Mouse (Mus musculus): ENCODE results near the gene Gm20538. TPM values are rescaled to one million over a fixed set of nuclear protein-coding genes. Genes with fewer than 3 reads are reported as not detected.

Gene Gm20538
- not detected in 2 replicates for polyA plus RNA-seq (2015; fragmentation: Nextera tagmentation; extraction: Ambion mirVana)

DNA sequence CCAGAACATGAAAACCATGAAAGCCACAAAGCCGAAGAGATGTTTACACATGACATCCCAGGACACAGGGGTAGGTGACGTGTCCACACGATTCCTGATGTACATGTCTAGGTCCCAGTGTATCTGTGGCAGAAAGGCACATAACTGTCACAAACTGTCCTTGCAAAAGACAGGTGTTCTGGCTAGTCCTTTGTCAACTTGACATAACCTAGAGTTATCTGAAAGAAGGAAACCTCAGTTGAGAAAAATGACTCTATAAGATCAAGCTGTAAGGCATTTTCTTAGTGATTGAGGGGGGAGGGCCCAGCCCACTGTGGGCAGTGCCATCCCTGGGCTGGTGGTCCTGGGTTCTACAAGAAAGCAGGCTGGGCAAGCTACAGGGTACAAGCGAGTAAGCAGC lies at the start of gene Gm20538:
Gene Gm20538, minus strand, starts transcription at position 101 of the 400 bp plus-strand sequence.

GRCm38 (mm10) chr19:44562652-44563206 lies 10.1 kb upstream of the Gm20538 start, which contains the start of gene Hif1an:
Gene Hif1an, plus strand, starts transcription at chr19:44562850.

DNA sequence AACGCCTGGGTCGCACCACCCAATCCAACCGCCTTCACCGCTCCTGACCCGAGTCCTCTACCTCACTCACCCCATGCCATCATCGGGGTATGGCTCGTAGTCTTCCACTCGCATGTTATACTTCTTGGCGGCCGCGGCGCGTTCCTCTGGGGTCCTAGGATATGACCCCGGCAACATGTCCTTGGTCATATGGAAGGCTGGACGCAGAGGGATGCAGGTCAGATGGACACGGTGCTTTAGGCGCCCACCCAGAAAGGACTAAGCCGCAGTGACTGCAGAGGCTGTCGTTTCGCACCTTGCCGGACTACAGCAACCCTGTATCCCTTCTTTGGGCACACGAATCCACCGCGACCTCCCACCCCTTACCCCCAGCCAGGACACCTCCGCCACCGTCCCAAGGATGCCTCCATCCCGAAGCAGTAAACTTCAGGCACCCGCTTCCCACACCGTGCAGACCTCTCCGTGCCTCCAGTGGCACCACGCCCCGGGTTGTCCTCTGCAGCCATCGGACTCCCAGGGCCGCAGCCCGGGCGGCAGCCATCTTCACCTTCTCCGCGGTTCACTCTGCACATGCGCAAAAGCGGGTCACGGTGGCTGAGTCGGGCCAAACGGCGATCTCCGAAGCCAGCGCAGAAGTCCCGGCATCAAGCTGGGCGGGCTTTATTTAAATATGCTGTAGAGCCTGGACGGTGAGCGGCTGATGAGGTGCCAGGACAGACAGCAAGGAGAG lies 2.4 kb upstream of the Gm20538 start, which contains the start of gene Ndufb8:
Gene Ndufb8, minus strand, starts transcription at position 580 of the 730 bp plus-strand sequence.

GRCm38 (mm10) chr19:44545321-44546041 lies 7.2 kb downstream of the Gm20538 start, which contains the start of gene Sec31b:
Gene Sec31b, minus strand, starts transcription at chr19:44545864.

Other genes starting within 250 kb of the Gm20538 start
- gene Scd4, start 219.7 kb downstream of the Gm20538 start, polyA plus RNA-seq (2015; fragmentation: Nextera tagmentation; extraction: Ambion mirVana) = 0.51 and 0.97 TPM in 2 replicates
- 9.1 and 14.9 TPM in 2 replicates for gene Scd1, start 145.0 kb downstream of the Gm20538 start, polyA plus RNA-seq (2015; fragmentation: Nextera tagmentation; extraction: Ambion mirVana)
- gene Wnt8b, start 59.4 kb downstream of the Gm20538 start, polyA plus RNA-seq (2015; fragmentation: Nextera tagmentation; extraction: Ambion mirVana) = not detected in 2 replicates
- gene Sec31b, start 7.0 kb downstream of the Gm20538 start, polyA plus RNA-seq (2015; fragmentation: Nextera tagmentation; extraction: Ambion mirVana) = 0.52 and 0.71 TPM in 2 replicates
- gene Ndufb8, start 2.6 kb upstream of the Gm20538 start, polyA plus RNA-seq (2015; fragmentation: Nextera tagmentation; extraction: Ambion mirVana) = 723 and 848 TPM in 2 replicates
- gene Hif1an, start 10.0 kb upstream of the Gm20538 start, polyA plus RNA-seq (2015; fragmentation: Nextera tagmentation; extraction: Ambion mirVana) = 15.3 and 16.1 TPM in 2 replicates
- gene Pax2, start 203.2 kb upstream of the Gm20538 start, polyA plus RNA-seq (2015; fragmentation: Nextera tagmentation; extraction: Ambion mirVana) = not detected in 2 replicates

All from urinary bladder, postnatal 0 days (tissue).